Mouse (Mus musculus) cerebellum, adult 2 months (tissue): ENCODE data around the gene Upk2. TPM values are rescaled to one million over a fixed set of nuclear protein-coding genes. Genes with fewer than 3 reads are reported as not detected.
A peak's percentile ranks its signal among the peaks of the same experiment; 100 is the strongest.

ENCODE experiments used
- DNase-seq, 2 experiments: peaks; one replicate each; pipeline ENCODE4 v3.0.0; 2021
- H3K27ac ChIP-seq: fragments of 200-500 bp; 2 replicates; pipeline ENCODE4 v1.5.1; 2012; ENCODE audit warnings: low read length, control low read depth, inconsistent platforms; ENCODE audit not compliant: insufficient read depth
- H3K27me3 ChIP-seq: fragments of 200-500 bp; 2 replicates; pipeline ENCODE4 v1.6.1; 2012; ENCODE audit warnings: inconsistent platforms, mild to moderate bottlenecking, low read length, moderate library complexity; ENCODE audit not compliant: control insufficient read depth, insufficient read depth
- H3K4me1 ChIP-seq: fragments of 200-500 bp; 2 replicates; pipeline ENCODE4 v1.6.1; 2011; ENCODE audit warnings: low read length; ENCODE audit not compliant: control insufficient read depth, insufficient read depth
- H3K4me3 ChIP-seq: fragments of 200-500 bp; replicated peaks from 2 replicates; pipeline ENCODE3; 2011; ENCODE audit warnings: mild to moderate bottlenecking, low read depth, low read length, control low read depth; ENCODE audit not compliant: insufficient read depth
- CTCF ChIP-seq: fragments of 200-500 bp; IDR thresholded peaks from 2 replicates; pipeline ENCODE4 v1.5.1; 2011; ENCODE audit warnings: low read depth, mild to moderate bottlenecking, control low read depth, low read length, moderate library complexity, borderline replicate concordance; ENCODE audit not compliant: insufficient read depth
- POLR2A ChIP-seq: fragments of 200-500 bp; IDR thresholded peaks from 2 replicates; pipeline ENCODE4 v1.6.1; 2011; ENCODE audit warnings: low read length, control low read depth, borderline replicate concordance; ENCODE audit not compliant: insufficient read depth
- WGBS: fragments of 180-500 bp; shearing (Covaris S2); methylation state at CpG from one replicate; pipeline ENCODE4 v1.1.7; 2018; 5-methylcytosine and 5-hydroxymethylcytosine counted together
- polyA plus RNA-seq: library from polyadenylated mRNA; depleted of rRNA; stranded (reverse); fragments of >200 nt; gene quantifications from 2 replicates; pipeline ENCODE4 v1.2.3, GENCODE M21; 2012

Gene Upk2
- polyA plus RNA-seq, 1 experiment: 0.13 TPM

DNA sequence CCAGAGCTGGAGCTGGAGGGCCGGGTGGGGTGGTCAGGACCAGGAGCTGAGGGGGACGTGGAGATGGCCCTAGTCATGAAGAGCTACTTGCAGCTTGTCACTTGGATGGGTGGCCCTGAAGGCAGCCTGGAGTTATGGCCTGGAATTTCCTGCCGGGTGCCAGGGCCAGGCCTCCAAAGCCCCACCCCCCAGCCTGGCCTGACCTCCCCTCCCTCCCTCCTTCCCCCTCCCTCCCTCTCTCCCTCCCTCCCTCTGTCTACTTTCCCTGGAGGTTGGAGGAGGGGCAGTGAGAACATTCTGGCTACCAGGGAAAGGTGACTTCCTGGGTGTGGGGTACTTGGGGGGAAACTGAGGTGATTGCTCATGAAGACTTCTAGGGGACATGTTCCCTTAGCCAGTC is 31.6 kb upstream of the Upk2 start:
- DNase-seq: peak in 1 of 2 experiments; percentile 32
- 19% methylated on average over 3 of the region's 3 CpGs for WGBS
- peak overlapping the region; percentile 60 for H3K27ac ChIP-seq

DNA sequence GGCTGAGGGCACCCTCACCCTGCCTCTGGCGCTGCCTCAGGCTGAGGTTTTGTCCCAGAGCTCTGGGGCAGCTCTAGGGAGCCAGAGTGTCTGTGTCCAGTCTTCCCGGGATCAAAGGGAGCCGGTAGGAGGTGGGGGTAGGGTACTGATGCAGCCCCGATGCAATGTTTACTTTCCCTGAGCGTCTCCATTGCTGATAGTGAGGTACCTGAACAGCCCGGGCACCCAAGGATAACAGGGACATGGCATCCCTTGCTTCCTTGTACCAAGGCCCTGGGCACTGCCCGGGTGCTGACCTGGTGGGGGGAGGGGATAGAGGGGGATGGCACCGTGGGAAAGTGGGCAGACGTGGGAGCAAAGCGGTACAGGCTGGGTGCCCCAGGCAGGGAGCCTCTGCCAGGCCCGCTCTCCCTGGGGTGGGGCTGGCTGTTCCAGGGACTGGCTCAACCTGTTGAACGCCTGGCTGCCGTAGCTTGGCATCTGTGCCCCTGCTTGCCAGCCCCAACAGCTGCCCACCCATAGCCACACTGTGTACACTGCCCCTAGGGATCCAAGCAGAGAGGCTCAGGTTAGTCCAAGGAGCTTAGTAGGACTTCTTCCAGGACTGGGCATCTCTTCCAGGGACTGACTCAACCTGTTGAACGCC is 30.9 kb upstream of the Upk2 start:
- H3K4me1 ChIP-seq: peaks cover 53% of the 10 kb centered on the region
- WGBS: 7% methylated on average over 14 of the region's 14 CpGs
- H3K4me3 ChIP-seq: peak overlapping the region; percentile 86
- H3K27me3 ChIP-seq: no peaks in the 10 kb centered on the region
- TF ChIP-seq CTCF (no peak), POLR2A (no peak)
- peak in 1 of 2 experiments; percentile 40 for DNase-seq
- no peak overlapping the region for H3K27ac ChIP-seq

More for the DNA sequence above, 31.6 kb upstream of the Upk2 start:
- peaks cover 58% of the 10 kb centered on the region for H3K4me1 ChIP-seq
- H3K4me3 ChIP-seq: peak overlapping the region; percentile 44
- TF ChIP-seq CTCF (no peak), POLR2A (no peak)
- H3K27me3 ChIP-seq: no peaks in the 10 kb centered on the region

DNA sequence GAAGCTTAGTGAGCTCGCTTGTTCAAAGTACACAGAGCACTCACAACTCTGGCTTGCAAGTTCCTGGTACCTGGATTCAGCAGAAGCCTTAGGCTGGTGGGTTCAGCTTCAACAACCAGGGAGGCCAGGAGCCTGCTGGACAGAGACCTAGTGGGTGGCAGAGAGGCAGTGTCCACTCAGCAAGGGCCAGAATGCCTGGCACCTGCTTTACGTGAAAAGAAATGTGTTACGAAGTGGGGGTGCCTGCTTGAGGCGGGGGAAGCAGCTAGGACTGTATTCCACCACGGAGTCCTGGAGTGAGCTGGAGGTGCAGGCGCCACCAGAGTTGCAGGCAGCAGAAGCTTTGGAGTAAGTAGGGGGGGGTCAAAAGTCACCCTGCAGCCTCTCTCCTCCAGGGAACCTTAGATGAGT is 30.3 kb upstream of the Upk2 start:
- peak overlapping the region; percentile 86 for H3K4me3 ChIP-seq
- H3K27me3 ChIP-seq: no peaks in the 10 kb centered on the region
- WGBS: 8% methylated on average over 6 of the region's 6 CpGs
- H3K27ac ChIP-seq: peak overlapping the region; percentile 5; the same call in 1 of the 2 replicates
- TF ChIP-seq CTCF: no peak
- no peak for TF ChIP-seq POLR2A
- H3K4me1 ChIP-seq: peaks cover 48% of the 10 kb centered on the region
- peak in 1 of 2 experiments; percentile 26 for DNase-seq

DNA sequence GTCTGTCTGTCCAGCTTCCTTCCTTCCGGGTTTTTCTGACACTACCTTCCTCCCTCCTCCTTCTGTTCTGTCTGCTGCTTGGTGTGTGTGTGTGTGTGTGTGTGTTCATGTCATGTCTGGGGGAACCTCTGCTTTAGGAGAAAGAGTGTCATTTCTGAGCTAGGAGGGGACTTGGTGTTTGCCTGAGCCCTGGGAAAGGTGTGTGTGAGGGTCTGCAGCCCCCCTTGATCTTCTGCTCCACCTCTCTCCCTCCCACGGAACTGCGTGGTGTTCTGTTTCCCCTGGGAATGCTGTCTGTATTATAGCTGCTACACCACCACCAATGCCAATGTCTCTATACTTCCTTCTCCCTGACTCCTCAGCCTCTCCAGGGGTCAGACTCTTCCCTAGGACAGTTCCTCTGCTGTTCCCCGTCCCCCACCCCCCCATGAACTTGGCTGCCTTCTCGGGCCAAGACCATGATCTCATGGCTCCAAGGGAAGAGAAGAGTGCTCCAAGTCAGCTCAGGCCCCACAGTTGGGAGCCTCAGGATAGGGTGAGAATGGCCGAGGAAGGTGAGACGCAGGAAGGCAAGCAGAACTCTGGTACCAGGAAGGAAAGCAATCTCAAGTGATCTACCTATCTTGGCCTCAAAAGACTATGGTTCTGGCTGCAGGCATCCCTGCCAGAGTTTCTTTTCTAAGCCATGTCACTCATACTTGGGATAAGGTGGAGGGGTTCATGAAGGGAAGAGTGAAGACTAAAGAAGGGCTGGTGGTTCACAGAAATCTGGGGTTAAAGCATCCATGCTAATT is 29.7 kb upstream of the Upk2 start:
- H3K4me3 ChIP-seq: peak overlapping the region; percentile 86
- H3K27me3 ChIP-seq: no peaks in the 10 kb centered on the region
- peaks cover 42% of the 10 kb centered on the region for H3K4me1 ChIP-seq
- DNase-seq: peak; percentile 23 to 29
- 1% methylated on average over 7 of the region's 7 CpGs for WGBS
- peak overlapping the region; percentile 90 for H3K27ac ChIP-seq
- TF ChIP-seq CTCF (no peak), POLR2A (no peak)

DNA sequence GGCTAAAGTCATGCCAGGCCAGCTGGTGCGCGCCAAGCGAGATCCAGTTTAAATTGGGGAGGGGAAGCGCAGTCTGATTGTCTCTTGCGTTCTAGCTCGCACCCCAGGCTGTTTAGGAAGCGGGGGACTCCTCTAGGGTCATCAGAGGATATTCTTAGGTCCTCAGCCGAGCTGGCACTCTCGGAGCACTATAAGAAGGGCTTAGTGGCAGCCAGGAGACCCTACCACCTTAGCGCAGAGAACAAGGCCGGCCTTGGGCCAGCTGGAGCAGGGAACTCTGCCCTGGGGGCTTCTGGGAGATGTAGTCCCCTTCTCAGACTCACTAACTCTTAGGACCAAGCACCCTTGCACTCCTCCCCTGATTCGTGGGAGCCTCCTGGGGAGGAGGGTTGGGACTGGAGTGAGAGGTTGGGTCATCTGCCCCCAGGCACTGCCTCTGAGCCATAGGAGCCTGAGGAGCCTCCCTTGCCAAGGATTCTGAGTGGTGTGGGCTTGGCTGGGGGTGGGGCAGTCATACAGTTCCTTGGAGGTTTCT is 28.8 kb upstream of the Upk2 start:
- Histone ChIP-seq H3K27me3 (no peaks in the 10 kb centered on the region), H3K4me1 (peaks cover 34% of the 10 kb centered on the region), H3K27ac (peak overlapping the region; percentile 90), H3K4me3 (peak overlapping the region; percentile 86)
- no peak for TF ChIP-seq CTCF
- DNase-seq: peak; percentile 66 to 74
- WGBS: under 1% methylated on average over 12 of the region's 12 CpGs

DNA sequence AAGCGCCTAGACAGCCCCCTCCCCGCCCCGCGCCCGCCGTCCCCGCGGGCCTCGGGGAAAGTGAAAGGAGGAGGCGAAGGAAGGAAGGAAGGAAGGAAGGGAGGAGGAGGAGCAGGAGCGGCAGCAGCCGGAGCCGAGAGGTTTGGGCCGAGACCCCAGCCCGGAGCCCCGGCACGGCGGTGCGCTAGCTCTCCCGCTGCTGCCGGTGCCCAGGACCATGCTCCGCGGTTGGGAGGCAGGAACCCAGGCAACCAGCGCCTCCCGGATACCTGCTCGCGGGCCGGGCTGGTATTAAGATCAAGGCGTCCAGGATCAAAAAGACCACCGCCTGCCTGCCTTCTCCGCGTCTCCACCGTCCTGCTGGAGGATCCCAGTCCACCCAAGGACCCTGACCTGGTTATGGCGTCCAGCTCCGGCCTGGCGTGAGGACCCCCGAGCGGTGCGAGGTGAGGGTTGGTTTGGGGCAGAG is 28.3 kb upstream of the Upk2 start:
- peak; percentile 51 to 64 for DNase-seq
- peak overlapping the region; percentile 86 for H3K4me3 ChIP-seq
- H3K27ac ChIP-seq: peak overlapping the region; percentile 90
- peaks cover 29% of the 10 kb centered on the region for H3K4me1 ChIP-seq
- no peak for TF ChIP-seq CTCF
- 0% methylated on average over 39 of the region's 39 CpGs for WGBS
- no peaks in the 10 kb centered on the region for H3K27me3 ChIP-seq

DNA sequence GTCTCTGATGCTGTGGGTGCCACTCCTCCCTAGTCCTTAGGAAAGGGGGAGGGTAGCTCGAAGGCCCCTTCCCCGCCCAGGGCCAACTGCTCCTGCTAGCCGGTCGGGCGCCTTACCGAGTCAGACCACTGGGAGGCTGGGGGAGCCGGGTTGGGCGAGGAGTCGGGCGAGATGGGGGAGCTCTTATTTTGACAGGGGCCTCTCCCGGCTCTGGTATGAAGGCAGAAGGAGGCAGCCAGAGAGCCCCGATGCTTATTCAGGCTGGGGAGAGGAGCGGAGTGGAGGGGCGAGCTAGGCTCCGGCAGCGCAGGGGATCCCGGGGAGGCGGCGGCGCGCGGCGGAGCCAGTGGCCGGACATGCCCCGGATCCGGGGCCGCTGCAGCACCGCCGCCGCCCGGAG is 27.8 kb upstream of the Upk2 start, which contains the start of gene Bcl9l:
TSS of gene Bcl9l (plus strand) at position 274 of the 400 bp plus-strand sequence.
- peaks cover 24% of the 10 kb centered on the region for H3K4me1 ChIP-seq
- TF ChIP-seq CTCF: peak; percentile 58
- TF ChIP-seq POLR2A: peak; percentile 86
- DNase-seq: peak; percentile 94
- peak within 1 kb of the TSS; percentile 86 for H3K4me3 ChIP-seq
- peak within 1 kb of the TSS; percentile 90 for H3K27ac ChIP-seq
- no peaks in the 10 kb centered on the region for H3K27me3 ChIP-seq
- 2% methylated on average over 31 of the region's 31 CpGs for WGBS
